Mouse (Mus musculus): ENCODE results near the gene Abhd16b.

Gene Abhd16b

DNA sequence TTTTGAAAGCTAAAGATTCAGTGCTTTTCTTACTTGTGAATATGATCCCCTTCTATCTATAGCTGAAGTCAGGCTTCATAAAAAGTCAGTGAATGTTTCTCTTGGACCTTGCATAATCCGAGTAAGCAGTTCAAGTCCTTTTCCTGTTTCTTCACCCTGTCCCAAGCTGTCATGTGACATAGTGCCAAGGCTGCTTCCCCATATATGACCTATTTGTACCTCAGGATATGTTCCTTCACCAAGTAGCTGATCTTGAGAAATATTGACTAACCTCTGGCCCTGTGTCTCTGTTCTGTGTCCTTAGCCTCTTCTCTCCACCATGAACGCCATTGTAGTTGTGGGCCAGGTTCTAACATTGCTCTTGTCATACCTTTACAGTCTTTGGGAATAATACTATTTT lies 43.4 kb downstream of the Abhd16b start:
- peak; percentile 34 to 50 for DNase-seq (ENCODE audit: low read depth in 1 of 2, low spot score in 2 of 2)

DNA sequence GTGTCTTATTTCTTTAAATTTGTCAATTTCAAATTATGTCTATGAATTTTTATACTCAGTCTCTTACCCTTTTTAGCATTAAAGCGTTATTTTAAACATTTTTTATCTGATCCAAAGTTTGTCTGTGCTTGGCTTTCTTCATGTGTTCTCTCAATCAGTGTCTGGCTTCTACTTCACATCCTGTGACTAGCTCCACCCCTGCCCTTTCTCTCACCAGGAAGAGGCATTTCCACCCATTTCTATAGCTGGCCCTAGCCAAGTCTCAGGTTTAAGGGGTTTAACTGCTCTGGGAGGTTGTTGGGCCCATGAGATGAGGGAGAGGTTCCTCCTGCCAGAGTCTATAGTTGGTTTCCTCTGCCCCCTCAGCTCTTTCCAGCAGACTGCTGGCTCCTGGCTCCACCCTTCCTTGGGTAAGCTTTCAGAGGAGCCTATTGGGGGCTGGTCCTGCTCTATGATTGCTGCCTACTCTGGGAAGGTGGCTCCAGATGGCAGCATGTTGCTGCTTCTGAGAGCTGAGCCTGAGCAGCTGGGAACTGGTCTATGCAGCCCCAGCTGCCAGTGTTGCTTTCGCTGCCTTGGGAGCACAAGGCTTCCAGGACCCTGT lies 44.5 kb downstream of the Abhd16b start:
- DNase-seq (ENCODE audit: low read depth in 1 of 2, low spot score in 2 of 2) = no peak

- DNase-seq (ENCODE audit: low read depth in 1 of 2, low spot score in 2 of 2) = no peak
These were observed 48.9 kb downstream of the Abhd16b start for GRCm38 (mm10) chr2:181541761-181542380.
